Mouse (Mus musculus): ENCODE results near the gene Ptpn20.

The Ptpn20 gene

GRCm38 (mm10) chr14:33682768-33683167 lies 93.8 kb downstream of the Ptpn20 start:
- Histone ChIP-seq H3K9me3 (ENCODE audit: low read length) (peaks cover 5% of the 10 kb centered on the region), H3K4me1 (replicated peaks; ENCODE audit: low read depth, low read length) (no peaks in the 10 kb centered on the region), H3K36me3 (ENCODE audit: insufficient read depth, low read length) (no peaks in the 10 kb centered on the region), H3K27me3 (ENCODE audit: insufficient read depth, low read length) (no peaks in the 10 kb centered on the region), H3K4me3 (replicated peaks; ENCODE audit: low read length) (no peak overlapping the region)
- TF ChIP-seq POU5F1 (IDR thresholded peaks at IDR 0.05; ENCODE audit: borderline replicate concordance, low read length) (no peak), CTCF (conservative IDR thresholded peaks at IDR 0.05; ENCODE audit: low read length) (no peak), NANOG (IDR thresholded peaks at IDR 0.05; ENCODE audit: borderline replicate concordance, low read length) (no peak)

GRCm38 (mm10) chr14:33683701-33684100 lies 94.7 kb downstream of the Ptpn20 start:
- TF ChIP-seq CTCF (conservative IDR thresholded peaks at IDR 0.05; ENCODE audit: low read length) (no peak), NANOG (IDR thresholded peaks at IDR 0.05; ENCODE audit: borderline replicate concordance, low read length) (no peak), POU5F1 (IDR thresholded peaks at IDR 0.05; ENCODE audit: borderline replicate concordance, low read length) (no peak)
- Histone ChIP-seq H3K36me3 (ENCODE audit: insufficient read depth, low read length) (no peaks in the 10 kb centered on the region), H3K4me1 (replicated peaks; ENCODE audit: low read depth, low read length) (no peaks in the 10 kb centered on the region), H3K9me3 (ENCODE audit: low read length) (no peaks in the 10 kb centered on the region), H3K27me3 (ENCODE audit: insufficient read depth, low read length) (no peaks in the 10 kb centered on the region), H3K4me3 (replicated peaks; ENCODE audit: low read length) (no peak overlapping the region)

- H3K4me1 ChIP-seq (replicated peaks; ENCODE audit: low read depth, low read length), result no peaks in the 10 kb centered on the region
- H3K9me3 ChIP-seq (ENCODE audit: low read length), result no peaks in the 10 kb centered on the region
- TF ChIP-seq CTCF (conservative IDR thresholded peaks at IDR 0.05; ENCODE audit: low read length), result no peak
- no peak for TF ChIP-seq NANOG (IDR thresholded peaks at IDR 0.05; ENCODE audit: borderline replicate concordance, low read length)
- no peak for TF ChIP-seq POU5F1 (IDR thresholded peaks at IDR 0.05; ENCODE audit: borderline replicate concordance, low read length)
- no peaks in the 10 kb centered on the region for H3K36me3 ChIP-seq (ENCODE audit: insufficient read depth, low read length)
- H3K27me3 ChIP-seq (ENCODE audit: insufficient read depth, low read length), result no peaks in the 10 kb centered on the region
- no peak overlapping the region for H3K4me3 ChIP-seq (replicated peaks; ENCODE audit: low read length)
These were observed 98.5 kb downstream of the Ptpn20 start for GRCm38 (mm10) chr14:33687444-33688028.

GRCm38 (mm10) chr14:33689044-33689443 lies 100.0 kb downstream of the Ptpn20 start:
- H3K9me3 ChIP-seq (ENCODE audit: low read length), result no peaks in the 10 kb centered on the region
- H3K36me3 ChIP-seq (ENCODE audit: insufficient read depth, low read length), result no peaks in the 10 kb centered on the region
- H3K4me1 ChIP-seq (replicated peaks; ENCODE audit: low read depth, low read length), result no peaks in the 10 kb centered on the region
- no peak overlapping the region for H3K4me3 ChIP-seq (replicated peaks; ENCODE audit: low read length)
- TF ChIP-seq POU5F1 (IDR thresholded peaks at IDR 0.05; ENCODE audit: borderline replicate concordance, low read length) (no peak), CTCF (conservative IDR thresholded peaks at IDR 0.05; ENCODE audit: low read length) (no peak), NANOG (IDR thresholded peaks at IDR 0.05; ENCODE audit: borderline replicate concordance, low read length) (no peak)
- no peaks in the 10 kb centered on the region for H3K27me3 ChIP-seq (ENCODE audit: insufficient read depth, low read length)
